Mouse (Mus musculus) layer of hippocampus, postnatal 14 days (tissue): ENCODE measurements around the gene Hand1. TPM values are rescaled to one million over a fixed set of nuclear protein-coding genes. Genes with fewer than 3 reads are reported as not detected.

Experiments
- DNase-seq, 2 experiments: peaks; one replicate each; pipeline ENCODE4 v3.0.0; 2021 to 2022; ENCODE audit warnings: low spot score in 2 of 2, mixed read lengths in 1 of 2
- total RNA-seq, 2 experiments: library from RNA; stranded (reverse); gene quantifications; 2 replicates each; pipeline ENCODE4 v1.2.3; 2021

Gene Hand1
- total RNA-seq, 2 experiments from 2014 or later, result not detected

DNA sequence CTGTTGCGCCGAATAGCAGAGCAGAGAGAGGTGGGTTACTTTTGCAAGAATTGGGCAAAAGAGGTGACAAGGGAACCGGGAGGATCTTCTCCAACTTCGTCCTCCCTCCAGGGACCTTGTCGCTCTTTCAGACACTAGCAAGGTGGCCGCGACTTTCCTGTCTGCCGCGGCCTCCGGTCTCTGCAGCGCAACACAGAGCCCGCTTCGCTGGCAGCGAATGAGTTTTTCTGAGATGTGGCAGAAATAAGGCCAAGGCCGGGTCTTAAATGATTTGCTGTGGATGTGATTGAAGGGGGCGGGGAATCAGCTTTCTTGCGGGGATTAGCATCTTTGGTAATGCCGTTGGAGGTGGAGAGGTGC, 30.1 kb downstream of the Hand1 start:
- DNase-seq, result peak in 1 of 2 experiments; percentile 24

DNA sequence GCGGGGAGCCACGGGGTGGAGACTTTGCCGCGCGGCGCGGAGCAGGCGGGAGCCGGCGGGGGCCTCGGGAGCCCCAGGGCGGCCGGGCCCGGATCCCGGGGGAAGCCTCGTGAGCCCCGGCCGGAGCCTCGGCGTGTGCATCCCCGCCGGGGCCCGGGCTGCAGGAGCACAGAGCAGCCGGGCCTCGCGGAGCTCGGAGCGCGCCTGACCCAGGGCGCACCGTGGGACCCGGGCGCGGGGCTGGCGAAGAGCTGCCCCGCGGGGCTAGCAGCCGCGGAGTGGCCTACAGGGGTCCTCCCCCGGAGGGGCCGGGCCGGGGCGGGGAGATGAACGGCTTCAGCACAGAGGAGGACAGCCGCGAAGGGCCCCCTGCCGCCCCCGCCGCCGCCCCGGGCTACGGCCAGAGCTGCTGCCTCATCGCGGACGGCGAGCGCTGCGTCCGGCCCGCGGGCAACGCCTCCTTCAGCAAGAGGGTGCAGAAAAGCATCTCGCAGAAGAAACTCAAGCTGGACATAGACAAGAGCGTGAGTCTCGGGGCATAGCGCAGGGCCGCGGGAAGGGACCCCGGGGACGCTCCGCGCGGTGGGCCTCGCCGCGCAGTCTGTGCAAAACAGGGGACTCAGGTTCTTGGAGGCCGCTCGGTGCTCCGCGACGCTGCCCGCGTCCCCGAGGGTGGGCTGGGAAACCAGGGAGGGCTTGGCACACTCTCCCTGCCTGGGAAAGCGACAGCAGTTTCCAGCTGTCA, 30.7 kb downstream of the Hand1 start:
- peak; percentile 41 for DNase-seq

DNA sequence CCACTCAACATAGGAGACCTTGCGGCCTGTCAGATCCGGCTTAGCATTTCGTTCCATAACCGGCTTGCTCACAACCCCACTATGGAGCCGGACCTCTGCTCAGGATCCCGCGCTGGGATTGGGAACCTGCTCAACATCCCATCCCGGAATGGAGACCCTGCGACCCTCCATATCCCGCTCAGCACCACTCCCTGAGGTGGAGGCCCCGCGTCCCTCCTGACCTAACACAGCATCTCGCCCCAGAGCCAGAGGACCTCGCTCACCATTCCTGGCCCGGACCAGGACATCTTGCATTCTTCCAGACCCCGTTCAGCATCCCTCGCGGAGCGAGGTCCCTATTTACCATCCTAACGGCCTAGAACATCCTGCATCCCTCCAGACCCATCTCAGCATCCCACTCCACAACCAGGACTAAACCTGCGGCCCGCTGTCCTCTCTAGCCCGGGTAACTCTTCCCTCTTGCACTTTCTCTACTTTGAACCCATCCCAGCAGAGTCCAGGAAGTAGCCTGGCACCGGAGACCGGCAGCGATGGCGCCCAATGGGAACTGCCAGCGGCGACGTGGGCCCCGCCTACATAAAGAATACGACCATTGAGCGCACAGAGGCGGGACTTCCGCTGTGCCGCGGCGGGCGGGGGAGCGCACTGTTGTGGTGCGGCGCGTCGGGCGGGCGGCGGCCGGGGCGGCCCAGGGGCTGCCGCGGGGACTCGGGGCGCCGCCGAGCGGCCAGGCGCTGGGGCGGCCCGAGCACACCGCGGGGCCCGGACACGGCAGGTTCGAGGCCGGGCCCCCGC, 31.4 kb downstream of the Hand1 start, which contains the start of gene Sap30l:
Gene Sap30l, plus strand, starts transcription at position 667 of the 795 bp plus-strand sequence.
- peak; percentile 94 to 98 for DNase-seq

DNA sequence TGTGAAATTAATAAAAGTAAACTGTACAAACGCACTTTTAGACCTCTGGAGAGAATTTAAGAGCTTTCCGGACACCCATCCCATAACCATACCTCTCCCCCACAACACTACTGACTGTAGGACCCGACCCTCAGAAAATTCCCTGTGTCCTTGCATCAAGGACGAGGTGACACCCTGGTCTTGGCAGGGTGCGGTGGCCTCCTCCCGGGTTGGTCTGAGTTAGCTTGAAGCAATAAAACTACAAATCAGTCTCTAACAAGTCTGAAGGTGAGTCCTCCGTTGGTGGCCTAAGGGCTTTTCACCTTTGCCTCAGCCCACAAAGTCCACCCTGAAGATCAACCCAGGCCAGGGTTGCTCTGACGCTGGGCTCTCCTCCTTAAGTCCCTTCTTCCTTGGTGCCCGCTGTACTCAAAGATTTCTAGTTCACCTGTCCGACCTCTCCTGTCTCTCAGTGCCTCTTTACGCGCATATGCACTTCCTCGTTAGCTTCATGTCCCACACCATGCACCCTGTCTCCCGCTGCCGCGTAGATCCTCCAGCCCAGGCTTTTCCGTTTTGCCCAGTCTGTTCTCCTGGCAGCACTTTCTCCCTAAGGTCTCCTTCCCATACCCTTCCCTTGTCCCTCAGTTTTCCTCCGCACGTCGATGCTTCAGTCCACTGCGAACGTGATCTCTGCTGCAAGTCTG, 32.2 kb downstream of the Hand1 start:
- DNase-seq, result no peak

DNA sequence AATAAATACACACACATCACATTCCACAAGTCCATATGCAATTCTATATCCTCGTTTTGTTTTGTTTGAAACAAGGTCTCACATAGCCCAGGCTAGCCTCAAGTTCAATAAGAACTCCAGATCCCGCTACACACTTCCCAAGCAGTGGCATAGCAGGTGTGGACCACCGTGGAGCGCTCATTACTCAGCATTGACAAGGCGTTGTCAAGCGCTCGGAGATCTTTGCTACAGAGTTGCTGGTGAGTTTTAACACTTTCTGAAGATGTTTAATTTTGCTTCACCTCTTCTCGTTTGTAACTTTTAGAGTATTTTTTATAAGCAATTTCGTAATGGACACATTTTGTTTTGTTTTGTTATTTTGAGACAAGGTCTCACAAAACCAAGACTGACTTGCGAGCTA, 33.2 kb downstream of the Hand1 start:
- no peak for DNase-seq

DNA sequence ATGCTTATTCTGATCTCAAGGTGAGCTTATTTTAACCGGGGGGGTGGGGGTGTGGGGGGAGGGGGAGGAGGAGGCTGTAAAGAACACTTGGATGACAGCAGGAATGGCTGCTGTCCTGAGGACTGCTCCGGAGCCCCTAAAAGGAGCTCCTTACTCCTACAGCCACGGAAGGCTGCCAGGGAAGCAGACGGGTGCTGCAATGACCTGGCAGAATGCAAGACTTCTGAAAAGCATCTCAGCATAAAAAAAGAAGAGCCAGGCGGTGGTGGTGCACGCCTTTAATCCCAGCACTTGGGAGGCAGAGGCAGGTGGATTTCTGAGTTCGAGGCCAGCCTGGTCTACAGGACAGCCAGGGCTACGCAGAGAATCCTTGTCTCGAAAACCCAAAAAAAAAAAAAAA, 34.8 kb downstream of the Hand1 start:
- DNase-seq, result no peak

DNA sequence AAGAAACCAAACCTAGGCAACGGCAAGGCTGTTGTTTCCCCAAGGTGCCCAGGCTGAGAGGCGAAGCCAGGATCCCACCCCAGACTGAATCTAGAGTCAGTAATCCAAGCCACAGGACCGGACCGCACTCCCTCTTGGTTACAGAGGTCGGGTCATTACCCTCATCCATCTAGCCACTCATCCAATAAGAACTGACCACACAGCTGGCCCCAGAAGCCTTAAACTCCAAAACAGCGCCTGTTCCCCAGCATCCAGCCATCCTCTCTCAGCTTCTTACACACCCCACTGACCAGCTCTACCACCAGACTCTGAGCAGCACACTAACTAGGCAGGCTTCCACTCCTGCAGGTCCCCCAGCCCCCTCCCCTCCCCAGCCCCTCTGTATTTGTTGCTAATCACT, 37.5 kb downstream of the Hand1 start:
- DNase-seq, result no peak

DNA sequence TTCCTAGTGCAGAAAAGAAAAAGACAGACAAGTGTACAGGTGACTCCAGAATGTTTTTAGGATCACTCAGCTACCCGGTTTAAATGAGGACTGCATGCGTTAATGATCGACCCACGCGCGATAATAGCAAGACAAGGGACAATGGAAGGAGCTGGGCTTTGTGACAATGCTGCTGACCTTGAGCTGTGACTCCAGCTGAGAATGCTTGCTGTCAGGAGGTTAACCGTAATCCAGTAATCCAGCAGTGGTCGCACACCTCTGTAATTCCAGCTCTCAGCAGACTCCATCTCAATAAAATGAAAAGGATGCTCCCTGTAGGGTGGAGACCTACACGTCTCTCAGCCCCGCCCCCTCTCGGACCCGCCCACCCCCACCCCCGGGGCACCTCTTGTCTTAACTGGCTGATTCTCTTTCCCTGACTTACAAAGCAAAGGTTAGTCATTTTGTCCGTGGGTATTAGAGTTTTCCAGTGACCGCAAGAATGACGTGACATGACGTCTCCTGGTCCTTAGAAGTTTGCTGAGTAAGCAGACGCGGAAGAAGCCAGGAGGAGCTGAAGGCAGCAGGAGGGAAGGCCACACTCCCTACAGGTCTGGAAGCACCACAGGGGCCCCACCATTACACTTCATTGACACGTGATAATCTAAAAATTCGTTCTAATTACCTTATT, 41.6 kb downstream of the Hand1 start:
- DNase-seq, result no peak

DNA sequence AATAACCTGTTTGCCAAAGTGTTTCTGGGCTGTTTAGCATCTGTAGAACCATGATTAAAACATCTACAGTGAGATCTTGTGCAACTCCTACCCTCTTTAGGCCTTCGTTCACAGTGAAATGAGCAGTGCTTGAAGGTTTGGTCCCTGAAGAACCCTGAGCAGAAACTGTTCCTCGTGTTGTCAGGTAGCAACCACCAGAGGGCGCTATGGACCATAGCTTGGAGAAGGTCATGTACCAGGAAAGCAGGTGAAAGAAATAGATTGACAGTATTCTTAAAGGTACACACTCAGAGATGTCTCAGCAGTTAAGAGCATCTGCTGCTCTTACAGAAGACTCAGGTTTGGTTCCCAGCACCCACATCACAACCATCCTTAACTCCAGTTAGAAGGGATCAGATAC, 44.7 kb downstream of the Hand1 start:
- DNase-seq, result no peak

DNA sequence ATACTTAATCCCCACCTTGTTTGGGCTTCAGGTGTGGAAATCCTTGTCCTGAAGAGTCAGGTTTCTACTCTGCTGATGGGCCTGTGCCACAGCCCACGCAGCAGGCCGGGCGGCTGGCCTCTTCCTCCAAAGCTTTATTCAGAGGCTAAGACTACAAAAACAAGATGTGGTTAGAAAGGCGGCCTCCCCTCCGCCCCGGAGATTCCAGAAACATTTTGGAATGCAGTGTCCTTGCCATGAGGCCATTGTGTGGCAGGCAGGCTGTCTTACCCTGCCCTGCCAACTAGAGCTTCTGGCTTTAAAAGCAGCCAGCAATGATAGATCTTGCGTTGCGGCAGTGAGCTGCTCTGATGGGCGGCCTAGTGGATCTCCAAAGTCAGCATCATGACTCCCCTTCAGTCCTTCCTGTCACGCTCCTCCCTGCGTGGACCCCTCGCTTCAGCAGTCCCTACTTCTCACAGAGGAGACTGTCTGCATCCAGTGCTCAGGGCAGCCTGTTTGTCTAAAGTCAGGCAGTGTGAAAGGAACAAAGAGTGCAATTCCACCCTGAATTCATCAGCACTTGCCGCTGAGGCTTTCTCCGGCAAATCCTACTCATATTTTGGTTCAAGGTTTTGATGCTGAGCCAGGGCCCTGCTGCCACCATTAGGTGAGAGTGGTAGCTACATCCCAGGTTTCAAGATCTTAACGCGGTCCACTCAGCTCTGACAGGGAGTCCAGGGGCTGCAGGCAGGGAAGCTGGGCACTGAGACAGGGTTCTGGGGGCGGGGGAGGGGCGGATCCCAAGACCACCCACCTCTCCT, 45.8 kb downstream of the Hand1 start:
- peak; percentile 57 to 59 for DNase-seq

DNA sequence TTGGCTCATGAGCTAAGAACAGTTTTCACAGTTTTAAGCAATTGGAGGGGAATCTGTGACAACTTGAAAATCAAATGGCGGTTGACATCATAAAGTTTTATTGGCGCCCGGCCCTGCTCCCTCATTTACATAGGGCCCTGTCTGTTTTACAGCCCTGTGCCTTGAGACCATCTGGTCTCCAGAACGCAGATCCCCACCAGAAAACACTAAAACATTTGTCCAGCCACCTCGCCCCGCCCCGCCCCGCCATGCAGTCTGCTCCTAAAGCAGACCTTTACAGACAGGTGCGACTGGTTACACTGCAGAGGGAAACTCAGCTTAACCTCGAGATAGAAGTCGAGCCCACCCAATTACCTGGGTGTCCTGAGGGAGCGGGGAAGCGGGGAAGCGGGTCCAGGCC, 52.8 kb downstream of the Hand1 start:
- no peak for DNase-seq

Other genes with a start within 250 kb of the Hand1 start
- 1 to 10 TPM; 9.4 to 9.9 TPM for gene Galnt10, start 187.4 kb downstream of the Hand1 start, total RNA-seq
- gene Sap30l, start 31.2 kb downstream of the Hand1 start, total RNA-seq, result 10 to 100 TPM; 52.0 to 56.2 TPM
- 10 to 100 TPM; 86.6 to 93.6 TPM for gene Larp1, start 176.2 kb upstream of the Hand1 start, total RNA-seq